6 mouse cellular contexts compared by ENCODE assay signal in the genomic region with DNA sequence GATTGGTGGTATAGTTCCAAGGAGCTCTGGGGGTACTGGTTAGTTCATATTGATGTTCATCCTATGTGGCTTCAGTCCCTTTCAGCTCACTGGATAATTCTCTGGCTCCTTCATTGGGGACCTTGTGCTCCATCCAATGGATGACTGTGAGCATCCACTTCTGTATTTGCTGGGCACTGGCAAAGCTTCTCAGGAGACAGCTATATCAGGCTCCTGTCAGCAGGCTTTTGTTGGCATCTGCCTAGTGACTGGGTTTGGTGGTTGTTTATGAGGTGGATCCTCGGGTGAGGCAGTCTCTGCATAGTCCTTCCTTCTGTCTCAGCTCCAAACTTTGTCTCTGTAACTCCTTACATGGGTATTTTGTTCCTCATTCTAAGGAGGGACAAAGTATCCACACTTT.
DNase-seq lines count a peak whose midpoint lies in the region; ATAC-seq and TF ChIP-seq lines count a peak whose summit lies in the region.
"Not testable (repeated sequence)": the region's sequence is repeated elsewhere in the genome, so short reads cannot be mapped to it uniquely, and the experiment has no call there.

No protein-coding gene starts in this region.

- TF ChIP-seq CTCF in heart, postnatal 0 days (IDR thresholded peaks at IDR 0.05; ENCODE audit: low read depth), result not testable (repeated sequence)

- H3K4me2 ChIP-seq in heart, embryonic 12.5 days; heart, embryonic 13.5 days; heart, embryonic 15.5 days; heart, postnatal 0 days (ENCODE audit: low read depth, low read length): not testable (repeated sequence)

- not testable (repeated sequence) for ATAC-seq in heart, embryonic 12.5 days (ENCODE audit: insufficient number of reproducible peaks, low FRiP score); heart, embryonic 13.5 days (ENCODE audit: extremely low read depth, insufficient number of reproducible peaks, low FRiP score, low TSS enrichment); heart, embryonic 15.5 days (replicated peaks; ENCODE audit: insufficient number of reproducible peaks, insufficient read depth, low FRiP score, low read depth); heart, postnatal 0 days (ENCODE audit: insufficient read depth, low read depth)

- peak; percentile 90 for DNase-seq in heart, adult 11 months
- DNase-seq in heart, adult 8-10 months (ENCODE audit: low spot score), result peak; percentile 11
- not testable (repeated sequence) for DNase-seq in heart, postnatal 0 days (ENCODE audit: low spot score)

- not testable (repeated sequence) for TF ChIP-seq EP300 in heart, postnatal 0 days (IDR thresholded peaks at IDR 0.05; ENCODE audit: low read depth)

- not testable (repeated sequence) for H3K9me3 ChIP-seq in heart, embryonic 12.5 days (replicated peaks); heart, embryonic 13.5 days; heart, embryonic 15.5 days (replicated peaks); heart, postnatal 0 days (replicated peaks; ENCODE audit: control insufficient read depth, low read length)

- peaks cover 17% of the 10 kb centered on the region for H3K4me1 ChIP-seq in heart, embryonic 12.5 days (replicated peaks)
- H3K4me1 ChIP-seq in heart, embryonic 13.5 days, result peaks cover 22% of the 10 kb centered on the region
- H3K4me1 ChIP-seq in heart, embryonic 15.5 days (replicated peaks), result peaks cover 10% of the 10 kb centered on the region
- not testable (repeated sequence) for H3K4me1 ChIP-seq in heart, postnatal 0 days (ENCODE audit: control insufficient read depth, insufficient read depth)

- H3K36me3 ChIP-seq in heart, embryonic 12.5 days; heart, embryonic 13.5 days; heart, embryonic 15.5 days; heart, postnatal 0 days (replicated peaks; ENCODE audit: control insufficient read depth, insufficient read depth, low read length): not testable (repeated sequence)

- peak overlapping the region; percentile 38; the same call in 1 of the 2 replicates for H3K27ac ChIP-seq in heart, embryonic 12.5 days (ENCODE audit: poor library complexity, severe bottlenecking)
- 0 out of 2 replicates have a peak overlapping the region, but pooled peaks have one; percentile 20 for H3K27ac ChIP-seq in heart, embryonic 13.5 days (replicated peaks)
- H3K27ac ChIP-seq in heart, embryonic 15.5 days, result 0 out of 2 replicates have a peak overlapping the region, but pooled peaks have one; percentile 46
- peak overlapping the region; percentile 44; the same call in 1 of the 2 replicates for H3K27ac ChIP-seq in heart, postnatal 0 days (ENCODE audit: low read depth)

- not testable (repeated sequence) for H3K27me3 ChIP-seq in heart, embryonic 12.5 days (replicated peaks); heart, embryonic 13.5 days (replicated peaks); heart, embryonic 15.5 days; heart, postnatal 0 days (ENCODE audit: control insufficient read depth, insufficient read depth, low read length)

- WGBS in heart, embryonic 12.5 days, result 37% methylated on average over 1 of the region's 1 CpGs
- WGBS in heart, embryonic 13.5 days, result 19% methylated on average over 1 of the region's 1 CpGs
- WGBS in heart, embryonic 15.5 days, result 39% methylated on average over 1 of the region's 1 CpGs
- 8% methylated on average over 1 of the region's 1 CpGs for WGBS in heart, postnatal 0 days

- not testable (repeated sequence) for H3K4me3 ChIP-seq in heart, embryonic 12.5 days; heart, embryonic 13.5 days; heart, embryonic 15.5 days; heart, postnatal 0 days (ENCODE audit: low read depth, low read length)

- H3K9ac ChIP-seq in heart, embryonic 12.5 days; heart, embryonic 13.5 days; heart, embryonic 15.5 days; heart, postnatal 0 days (replicated peaks; ENCODE audit: low read depth, low read length): not testable (repeated sequence)
